Comparison of ENCODE assay signal across 9 mouse cellular contexts in the genomic region with DNA sequence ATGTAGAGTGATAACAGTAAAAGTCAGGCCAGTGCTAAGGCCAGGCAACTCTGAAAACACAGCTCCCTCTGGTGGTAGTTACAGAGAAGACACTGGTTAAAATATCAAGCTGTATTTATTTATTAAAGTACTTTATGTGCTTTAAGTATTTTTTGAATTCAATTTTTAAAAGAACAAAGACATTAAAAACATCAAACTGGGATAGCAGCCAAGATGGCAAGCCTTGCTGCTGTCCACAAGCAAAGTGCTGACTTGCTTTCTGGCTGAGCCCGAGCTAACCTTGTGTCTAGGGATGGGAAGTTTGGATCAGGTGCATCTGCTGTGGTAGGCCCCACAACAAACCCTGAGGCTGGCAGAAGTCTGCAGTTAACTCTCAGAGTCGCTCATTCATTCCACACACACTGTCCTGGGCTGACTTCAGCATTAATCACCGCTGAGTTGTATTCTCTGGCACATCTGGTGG.
DNase-seq lines count a peak whose midpoint lies in the region; ATAC-seq and TF ChIP-seq lines count a peak whose summit lies in the region.
"Had no signal": no experiment of that assay in that cellular context is flagged by ENCODE, and none has a peak within 500 bp of the region (broad histone marks: within the 10 kb centered on the region; RNA-seq: fewer than 3 reads in every experiment).

No protein-coding gene starts in this region.

- H3K9ac ChIP-seq in forebrain, postnatal 0 days = no peak overlapping the region
- no peak overlapping the region for H3K9ac ChIP-seq in forebrain, embryonic 13.5 days

- no peaks in the 10 kb centered on the region for H3K4me1 ChIP-seq in forebrain, postnatal 0 days (ENCODE audit: insufficient read depth)
- H3K4me1 ChIP-seq in forebrain, embryonic 13.5 days = no peaks in the 10 kb centered on the region
- peaks cover 37% of the 10 kb centered on the region for H3K4me1 ChIP-seq in E14TG2a.4 (replicated peaks; ENCODE audit: low read depth, low read length)
- H3K4me1 ChIP-seq in forebrain, embryonic 10.5 days = peaks cover 36% of the 10 kb centered on the region

- H3K9me3 ChIP-seq in forebrain, postnatal 0 days (ENCODE audit: low read length) = no peaks in the 10 kb centered on the region
- peaks cover 3% of the 10 kb centered on the region; the same call in 1 of the 2 replicates for H3K9me3 ChIP-seq in forebrain, embryonic 13.5 days (replicated peaks)
- H3K9me3 ChIP-seq in E14TG2a.4 (ENCODE audit: low read length) = no peaks in the 10 kb centered on the region
- H3K9me3 ChIP-seq in forebrain, embryonic 10.5 days = 0 out of 2 replicates have a peak, but pooled peaks cover 3% of the 10 kb centered on the region

- no peak overlapping the region for H3K27ac ChIP-seq in forebrain, postnatal 0 days (ENCODE audit: low read depth, low read length)
- no peak overlapping the region for H3K27ac ChIP-seq in forebrain, embryonic 13.5 days
- no peak overlapping the region for H3K27ac ChIP-seq in left cerebral cortex, adult 2 months
- no peak overlapping the region for H3K27ac ChIP-seq in forebrain, embryonic 10.5 days
- H3K27ac ChIP-seq: macrophage had no signal

- H3K4me3 ChIP-seq in forebrain, postnatal 0 days (ENCODE audit: low read depth, low read length) = no peak overlapping the region
- no peak overlapping the region for H3K4me3 ChIP-seq in forebrain, embryonic 13.5 days
- H3K4me3 ChIP-seq in left cerebral cortex, adult 2 months = no peak overlapping the region
- no peak overlapping the region for H3K4me3 ChIP-seq in E14TG2a.4 (replicated peaks; ENCODE audit: low read length)
- no peak overlapping the region for H3K4me3 ChIP-seq in forebrain, embryonic 10.5 days

- no peak for DNase-seq in forebrain, postnatal 0 days
- no peak for DNase-seq in left cerebral cortex, adult 2 months (ENCODE audit: extremely low spot score in 1 of 2, low spot score in 2 of 2)
- DNase-seq in left cerebral cortex, postnatal 14 days (ENCODE audit: low spot score in 2 of 2) = no peak
- peak; percentile 6 for DNase-seq in c-Kit-positive CD71-positive TER-119-positive erythroid progenitor cells, embryonic 14.5 days (ENCODE audit: low spot score)
- DNase-seq in forebrain, embryonic 10.5 days (ENCODE audit: extremely low spot score, low spot score) = no peak

- intact Hi-C loops in left cerebral cortex, adult 2 months (cut with DNase I) = loop anchor here (5.0 kb wide), 2 partner anchors 58 to 87 kb away; no protein-coding TSS in a partner anchor
- intact Hi-C loops in left cerebral cortex, postnatal 14 days (cut with DNase I) = loop anchor here (2.0 kb wide), 1 partner anchor 59 kb away; no protein-coding TSS in a partner anchor

- peak; percentile 52 for TF ChIP-seq CTCF in forebrain, postnatal 0 days (IDR thresholded peaks at IDR 0.05; ENCODE audit: low read depth)
- peak; percentile 75 for TF ChIP-seq CTCF in left cerebral cortex, adult 2 months (IDR thresholded peaks at IDR 0.05)
- TF ChIP-seq CTCF in E14TG2a.4 (conservative IDR thresholded peaks at IDR 0.05; ENCODE audit: low read length) = peak; percentile 51

- H3K4me2 ChIP-seq in forebrain, postnatal 0 days (ENCODE audit: low read depth) = no peak overlapping the region
- no peak overlapping the region for H3K4me2 ChIP-seq in forebrain, embryonic 13.5 days

- no peaks in the 10 kb centered on the region for H3K36me3 ChIP-seq in forebrain, postnatal 0 days (ENCODE audit: insufficient read depth)
- no peaks in the 10 kb centered on the region for H3K36me3 ChIP-seq in forebrain, embryonic 13.5 days (ENCODE audit: poor library complexity, severe bottlenecking)
- no peaks in the 10 kb centered on the region for H3K36me3 ChIP-seq in E14TG2a.4 (ENCODE audit: insufficient read depth, low read length)
- no peaks in the 10 kb centered on the region for H3K36me3 ChIP-seq in forebrain, embryonic 10.5 days (replicated peaks)

- no peak for ATAC-seq in forebrain, postnatal 0 days
- no peak for ATAC-seq in forebrain, embryonic 13.5 days
- no peak for ATAC-seq in megakaryocyte, adult 5-6 weeks (ENCODE audit: poor library complexity, severe bottlenecking)

- WGBS in forebrain, postnatal 0 days = 83% methylated on average over 3 of the region's 3 CpGs
- WGBS in forebrain, embryonic 13.5 days = 90% methylated on average over 3 of the region's 3 CpGs
- 90% methylated on average over 3 of the region's 3 CpGs for WGBS in forebrain, embryonic 10.5 days

- no peaks in the 10 kb centered on the region for H3K27me3 ChIP-seq in forebrain, postnatal 0 days (ENCODE audit: insufficient read depth, low read length)
- H3K27me3 ChIP-seq in forebrain, embryonic 13.5 days = no peaks in the 10 kb centered on the region
- no peaks in the 10 kb centered on the region for H3K27me3 ChIP-seq in E14TG2a.4 (ENCODE audit: insufficient read depth, low read length)
- H3K27me3 ChIP-seq in forebrain, embryonic 10.5 days (ENCODE audit: poor library complexity, severe bottlenecking) = no peaks in the 10 kb centered on the region
